Mouse (Mus musculus) midbrain, embryonic 14.5 days (tissue): ENCODE data around the gene Slc35d3. TPM values are rescaled to one million over a fixed set of nuclear protein-coding genes. Genes with fewer than 3 reads are reported as not detected.

Source experiments
- ATAC-seq: fragments of 200-750 bp; cut with Nextera tagmentation; 2 replicates; pipeline ENCODE4 v1.8.0; 2017; ENCODE audit warnings: moderate number of reproducible peaks, moderate library complexity; ENCODE audit not compliant: low FRiP score, low TSS enrichment
- DNase-seq: peaks from one replicate; pipeline ENCODE4 v3.0.0-alpha.2; 2015
- H3K27ac ChIP-seq: fragments of 300-500 bp; sonication (generic); replicated peaks from 2 replicates; pipeline ENCODE4 v1.5.1; 2014; ENCODE audit warnings: mild to moderate bottlenecking, low read depth, low read length, moderate library complexity
- H3K27me3 ChIP-seq: fragments of 300-500 bp; sonication (generic); 2 replicates; pipeline ENCODE4 v1.6.1; 2014; ENCODE audit warnings: low read length, control low read depth, mixed read lengths; ENCODE audit not compliant: control insufficient read depth, insufficient read depth
- H3K36me3 ChIP-seq: fragments of 300-500 bp; sonication (generic); 2 replicates; pipeline ENCODE4 v1.6.1; 2014; ENCODE audit warnings: low read length, control low read depth; ENCODE audit not compliant: control insufficient read depth, insufficient read depth
- H3K4me1 ChIP-seq: fragments of 300-500 bp; sonication (generic); 2 replicates; pipeline ENCODE4 v1.6.1; 2014; ENCODE audit warnings: mild to moderate bottlenecking, antibody characterized with exemption, low read length, control low read depth; ENCODE audit not compliant: control insufficient read depth, insufficient read depth
- H3K4me2 ChIP-seq: fragments of 300-500 bp; sonication (generic); 2 replicates; pipeline ENCODE4 v1.6.1; 2014; ENCODE audit warnings: mild to moderate bottlenecking, low read length, moderate library complexity
- H3K4me3 ChIP-seq: fragments of 300-500 bp; sonication (generic); replicated peaks from 2 replicates; pipeline ENCODE4 v1.5.1; 2014; ENCODE audit warnings: low read depth, low read length
- H3K9ac ChIP-seq: fragments of 300-500 bp; sonication (generic); replicated peaks from 2 replicates; pipeline ENCODE4 v1.6.1; 2014; ENCODE audit warnings: mild to moderate bottlenecking, low read length, moderate library complexity
- H3K9me3 ChIP-seq: fragments of 300-500 bp; sonication (generic); 2 replicates; pipeline ENCODE4 v1.6.1; 2016; ENCODE audit warnings: low read length, control low read depth, mixed read lengths; ENCODE audit not compliant: control insufficient read depth
- WGBS: fragments of 180-500 bp; shearing (Covaris S2); extraction: QIAGEN DNeasy Blood & Tissue Kit; methylation state at CpG from one replicate; pipeline ENCODE4 v1.1.7; 2014; 5-methylcytosine and 5-hydroxymethylcytosine counted together
- polyA plus RNA-seq: library from polyadenylated mRNA; unstranded; fragments of >200 nt; fragmentation: Nextera tagmentation; extraction: Ambion mirVana; gene quantifications from 2 replicates; pipeline ENCODE4 v1.2.1, GENCODE M21; 2014

The Slc35d3 gene
- polyA plus RNA-seq, 1 experiment from 2014 or later = 2.4 TPM

- DNase-seq = peak; percentile 48
Observed at GRCm38 (mm10) chr10:19849771-19850365, 1.4 kb downstream of the Slc35d3 start.

DNA sequence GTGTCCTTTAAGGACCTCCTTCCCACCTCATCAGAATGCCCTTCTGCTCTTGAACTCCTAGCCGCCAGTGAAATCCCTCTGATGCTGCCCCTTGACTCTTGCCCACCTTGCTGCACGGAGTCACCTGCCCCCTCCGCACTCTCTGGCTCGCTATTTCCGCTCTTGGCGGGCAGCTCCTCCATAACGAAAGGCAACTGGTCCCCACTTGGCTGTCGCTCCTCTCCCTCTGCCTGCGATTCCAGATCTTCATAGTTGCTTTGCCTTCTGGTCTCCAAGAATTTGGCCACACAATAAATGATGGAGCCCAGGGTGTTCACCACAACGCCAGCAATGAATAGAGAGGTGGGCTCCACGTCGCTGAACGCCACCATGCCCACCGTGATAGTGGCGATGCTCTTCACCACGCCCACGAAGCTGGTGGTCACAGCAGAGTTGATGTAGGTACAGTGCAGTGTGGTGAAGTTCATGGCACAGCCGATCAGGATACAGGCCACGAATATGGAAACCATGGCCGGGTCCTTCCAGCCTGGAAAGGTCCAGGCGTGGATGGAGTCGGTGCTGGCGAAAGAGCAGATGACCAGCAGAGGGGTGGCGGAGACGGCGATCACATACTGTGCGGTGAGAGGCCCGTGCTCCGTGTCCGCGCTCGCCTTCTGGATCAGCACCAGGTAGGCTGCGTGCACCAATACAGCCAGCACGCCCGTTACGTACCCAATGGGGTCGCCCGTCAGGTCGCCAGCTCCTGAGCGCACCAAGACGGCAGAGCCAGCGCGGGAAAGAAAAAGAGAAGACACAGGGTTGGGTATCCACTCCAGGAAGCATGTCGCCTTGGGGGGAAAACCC, 2.1 kb downstream of the Slc35d3 start:
- WGBS = 6% methylated on average over 44 of the region's 44 CpGs
- ATAC-seq = no peak
- Histone ChIP-seq H3K4me1 (peaks cover 19% of the 10 kb centered on the region), H3K9ac (no peak overlapping the region; the same call in 1 of the 2 replicates), H3K27me3 (peaks cover 38% of the 10 kb centered on the region), H3K27ac (no peak overlapping the region), H3K4me2 (peak overlapping the region; percentile 100), H3K36me3 (no peaks in the 10 kb centered on the region), H3K9me3 (no peaks in the 10 kb centered on the region), H3K4me3 (peak overlapping the region; percentile 55)
- DNase-seq = peak; percentile 42

More at GRCm38 (mm10) chr10:19849771-19850365, 1.4 kb downstream of the Slc35d3 start:
- Histone ChIP-seq H3K4me2 (peak overlapping the region; percentile 100), H3K9me3 (no peaks in the 10 kb centered on the region), H3K27ac (no peak overlapping the region; the same call in 1 of the 2 replicates), H3K36me3 (no peaks in the 10 kb centered on the region), H3K4me3 (peak overlapping the region; percentile 55), H3K27me3 (peaks cover 41% of the 10 kb centered on the region), H3K4me1 (peaks cover 19% of the 10 kb centered on the region), H3K9ac (peak overlapping the region; percentile 57; the same call in 1 of the 2 replicates)
- ATAC-seq = peak; percentile 59
- WGBS = under 1% methylated on average over 32 of the region's 32 CpGs

GRCm38 (mm10) chr10:19839836-19840235, 11.4 kb downstream of the Slc35d3 start:
- H3K9me3 ChIP-seq = no peaks in the 10 kb centered on the region
- ATAC-seq = no peak
- no peak for DNase-seq
- H3K27ac ChIP-seq = no peak overlapping the region
- H3K27me3 ChIP-seq = no peaks in the 10 kb centered on the region
- H3K9ac ChIP-seq = no peak overlapping the region
- H3K4me3 ChIP-seq = no peak overlapping the region
- H3K4me2 ChIP-seq = no peak overlapping the region
- 91% methylated on average over 5 of the region's 5 CpGs for WGBS
- H3K4me1 ChIP-seq = no peaks in the 10 kb centered on the region
- no peaks in the 10 kb centered on the region for H3K36me3 ChIP-seq

- WGBS = 62% methylated on average over 8 of the region's 8 CpGs
- H3K9ac ChIP-seq = no peak overlapping the region
- H3K4me1 ChIP-seq = no peaks in the 10 kb centered on the region
- H3K4me2 ChIP-seq = no peak overlapping the region
- H3K27ac ChIP-seq = no peak overlapping the region
- no peaks in the 10 kb centered on the region for H3K9me3 ChIP-seq
- no peaks in the 10 kb centered on the region for H3K36me3 ChIP-seq
- ATAC-seq = no peak
- no peak for DNase-seq
- H3K27me3 ChIP-seq = no peaks in the 10 kb centered on the region
- no peak overlapping the region for H3K4me3 ChIP-seq
Observed at GRCm38 (mm10) chr10:19835887-19836710, 15.2 kb downstream of the Slc35d3 start.

DNA sequence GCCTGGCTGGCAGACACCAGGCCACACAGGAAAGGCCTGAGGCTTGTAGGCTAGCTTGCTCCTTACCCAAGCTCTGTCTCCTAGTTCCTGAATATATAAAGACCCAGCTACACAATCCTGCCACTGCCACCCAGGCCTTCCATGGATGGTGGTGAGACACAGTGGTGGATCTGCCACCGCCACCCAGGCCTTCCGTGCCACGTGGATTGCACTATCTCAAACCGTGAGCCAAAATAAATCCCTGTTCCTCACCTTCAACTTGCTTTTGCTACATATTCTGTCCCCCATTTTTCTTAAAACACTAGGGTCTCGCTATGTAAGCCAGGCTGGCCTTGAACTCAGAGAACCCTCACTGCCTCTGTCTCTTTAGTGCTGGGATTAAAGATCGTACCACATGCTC, 17.0 kb downstream of the Slc35d3 start:
- DNase-seq = no peak
- 93% methylated on average over 6 of the region's 6 CpGs for WGBS
- H3K9ac ChIP-seq = no peak overlapping the region

GRCm38 (mm10) chr10:19831072-19831849, 20.0 kb downstream of the Slc35d3 start:
- Histone ChIP-seq H3K9me3 (no peaks in the 10 kb centered on the region), H3K9ac (no peak overlapping the region), H3K4me3 (no peak overlapping the region), H3K4me1 (no peaks in the 10 kb centered on the region), H3K27ac (no peak overlapping the region), H3K27me3 (no peaks in the 10 kb centered on the region), H3K36me3 (no peaks in the 10 kb centered on the region), H3K4me2 (no peak overlapping the region)
- 87% methylated on average over 5 of the region's 5 CpGs for WGBS
- ATAC-seq (no peak), DNase-seq (no peak)

More for the DNA sequence above, 17.0 kb downstream of the Slc35d3 start:
- H3K4me1 ChIP-seq = no peaks in the 10 kb centered on the region
- H3K27me3 ChIP-seq = no peaks in the 10 kb centered on the region
- no peaks in the 10 kb centered on the region for H3K9me3 ChIP-seq
- no peak for ATAC-seq
- no peak overlapping the region for H3K27ac ChIP-seq
- H3K36me3 ChIP-seq = no peaks in the 10 kb centered on the region
- no peak overlapping the region for H3K4me3 ChIP-seq
- H3K4me2 ChIP-seq = no peak overlapping the region

DNA sequence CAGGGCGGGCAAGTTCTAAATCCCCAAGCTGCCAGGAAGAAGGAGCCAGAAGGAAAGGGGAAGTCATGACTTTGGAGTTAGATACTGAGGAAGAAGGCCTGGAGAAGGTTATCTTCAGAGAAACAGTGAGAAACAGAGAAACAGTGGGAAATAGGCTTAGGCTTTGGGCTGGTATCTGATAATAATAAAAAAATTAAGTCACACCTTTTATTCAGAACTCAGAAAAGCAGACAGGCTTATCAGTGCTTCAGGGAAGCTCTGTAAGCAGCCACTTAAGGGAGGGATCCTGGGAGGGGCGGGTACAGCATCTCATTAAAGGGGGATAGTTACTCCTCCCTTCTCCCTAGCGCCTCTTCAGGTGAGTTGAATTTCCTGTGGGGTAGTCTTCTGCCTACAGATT, 30.3 kb downstream of the Slc35d3 start:
- no peaks in the 10 kb centered on the region for H3K9me3 ChIP-seq
- DNase-seq (no peak), ATAC-seq (no peak)
- no peak overlapping the region for H3K4me3 ChIP-seq
- no peak overlapping the region for H3K9ac ChIP-seq
- H3K27ac ChIP-seq = no peak overlapping the region
- no peaks in the 10 kb centered on the region for H3K36me3 ChIP-seq
- H3K27me3 ChIP-seq = no peaks in the 10 kb centered on the region
- WGBS = 60% methylated on average over 3 of the region's 3 CpGs
- H3K4me2 ChIP-seq = no peak overlapping the region
- no peaks in the 10 kb centered on the region for H3K4me1 ChIP-seq
